Mouse (Mus musculus) olfactory bulb, adult 2 months (tissue): ENCODE data around the gene Pik3cg.

Experiments
- CTCF ChIP-seq: fragments of 200-500 bp; IDR thresholded peaks from 2 replicates; pipeline ENCODE4 v1.5.1; 2012; ENCODE audit warnings: low read depth, mild to moderate bottlenecking, low read length, moderate library complexity; ENCODE audit not compliant: insufficient read depth
- POLR2A ChIP-seq: fragments of 200-500 bp; IDR thresholded peaks from 2 replicates; pipeline ENCODE4 v1.6.1; 2012; ENCODE audit warnings: mild to moderate bottlenecking, low read depth, low read length, moderate library complexity; ENCODE audit not compliant: insufficient read depth

- TF ChIP-seq CTCF (no peak), POLR2A (no peak)
These were observed 25.4 kb upstream of the Pik3cg start for GRCm38 (mm10) chr12:32233871-32234270.
